Mouse (Mus musculus) liver, embryonic 18 days (tissue): ENCODE results near the gene Fam83e. TPM values are rescaled to one million over a fixed set of nuclear protein-coding genes. Genes with fewer than 3 reads are reported as not detected.

Source experiments
- polyA plus RNA-seq: library from polyadenylated mRNA; depleted of rRNA; stranded (reverse); fragments of >200 nt; gene quantifications from 2 replicates; pipeline ENCODE4 v1.2.3, GENCODE M21; 2012; rRNA removed

Fam83e gene
- polyA plus RNA-seq = 0.14 and 0.16 TPM in 2 replicates

GRCm38 (mm10) chr7:45720413-45721233, at the start of gene Fam83e:
Gene Fam83e, plus strand, starts transcription at chr7:45721212.

DNA sequence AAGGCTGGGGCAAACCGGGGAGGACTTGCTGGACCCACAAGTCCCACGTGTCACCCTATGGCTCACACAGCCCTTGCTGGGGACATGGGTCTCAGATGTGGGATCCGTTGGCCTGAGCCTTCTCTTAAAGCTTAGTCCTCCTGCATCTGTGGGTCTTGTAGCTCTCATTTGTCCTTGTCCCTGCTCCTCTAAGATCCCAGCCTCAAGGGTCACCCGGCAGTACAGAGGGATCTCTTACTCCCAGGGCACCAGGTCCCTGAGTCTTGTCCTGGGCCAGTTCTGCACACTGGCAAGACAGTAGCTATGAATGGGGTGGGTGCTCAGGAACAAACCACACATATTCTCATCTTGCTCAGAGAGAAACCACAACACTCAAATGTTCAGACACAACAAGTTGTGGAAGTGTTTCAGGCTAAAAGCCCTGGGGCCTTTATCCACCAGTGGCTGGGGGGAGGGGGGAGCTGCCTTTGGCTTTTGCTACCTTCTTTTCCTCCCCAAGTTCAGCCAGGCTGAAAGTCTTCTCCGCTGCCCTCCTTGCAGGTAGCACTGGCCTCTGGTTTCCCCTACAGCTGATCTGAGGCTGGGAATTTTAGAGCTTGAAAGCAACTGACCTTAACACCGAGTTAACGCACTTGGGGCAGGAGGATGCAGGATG, 37.5 kb upstream of the Fam83e start, which contains the start of gene Ntn5:
Gene Ntn5 (plus strand): TSS at position 627 of the 655 bp plus-strand sequence.

DNA sequence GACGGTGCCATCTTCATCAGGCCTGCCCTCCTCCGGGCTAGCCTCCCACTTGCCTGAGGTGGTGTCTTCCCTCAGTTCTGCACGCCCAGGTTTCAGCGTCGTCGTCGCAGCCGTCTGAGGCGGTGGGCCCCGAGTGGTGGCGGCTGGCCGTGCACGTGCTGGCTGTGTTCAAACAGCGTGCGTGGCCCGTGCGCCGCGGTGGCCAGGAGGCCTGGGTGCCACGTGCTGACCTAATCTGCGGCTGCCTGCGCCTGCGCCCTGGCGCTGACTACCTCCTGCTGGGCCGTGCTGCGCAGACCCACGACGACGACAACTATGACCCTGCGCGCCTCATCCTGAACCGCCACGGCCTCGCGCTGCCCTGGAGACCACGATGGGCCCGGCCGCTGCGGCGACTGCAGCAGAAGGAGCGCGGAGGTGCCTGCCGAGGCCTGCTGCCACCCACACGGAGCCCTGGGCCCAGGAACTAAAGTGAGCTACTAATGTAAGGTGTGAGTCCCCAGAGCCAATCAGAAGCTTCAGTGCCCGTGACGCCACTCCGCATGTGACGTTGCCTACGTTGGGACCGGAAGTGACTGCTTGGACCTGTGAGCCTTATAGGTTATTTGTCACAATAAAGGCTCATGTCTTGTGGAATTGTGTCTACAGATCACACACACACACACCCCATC, 27.0 kb upstream of the Fam83e start, which contains the start of gene Sec1:
Gene Sec1 (minus strand): TSS at position 482 of the 671 bp plus-strand sequence.

GRCm38 (mm10) chr7:45699523-45700141, 21.4 kb upstream of the Fam83e start, which contains the start of gene Car11:
Gene Car11, plus strand, starts transcription at chr7:45699843.

DNA sequence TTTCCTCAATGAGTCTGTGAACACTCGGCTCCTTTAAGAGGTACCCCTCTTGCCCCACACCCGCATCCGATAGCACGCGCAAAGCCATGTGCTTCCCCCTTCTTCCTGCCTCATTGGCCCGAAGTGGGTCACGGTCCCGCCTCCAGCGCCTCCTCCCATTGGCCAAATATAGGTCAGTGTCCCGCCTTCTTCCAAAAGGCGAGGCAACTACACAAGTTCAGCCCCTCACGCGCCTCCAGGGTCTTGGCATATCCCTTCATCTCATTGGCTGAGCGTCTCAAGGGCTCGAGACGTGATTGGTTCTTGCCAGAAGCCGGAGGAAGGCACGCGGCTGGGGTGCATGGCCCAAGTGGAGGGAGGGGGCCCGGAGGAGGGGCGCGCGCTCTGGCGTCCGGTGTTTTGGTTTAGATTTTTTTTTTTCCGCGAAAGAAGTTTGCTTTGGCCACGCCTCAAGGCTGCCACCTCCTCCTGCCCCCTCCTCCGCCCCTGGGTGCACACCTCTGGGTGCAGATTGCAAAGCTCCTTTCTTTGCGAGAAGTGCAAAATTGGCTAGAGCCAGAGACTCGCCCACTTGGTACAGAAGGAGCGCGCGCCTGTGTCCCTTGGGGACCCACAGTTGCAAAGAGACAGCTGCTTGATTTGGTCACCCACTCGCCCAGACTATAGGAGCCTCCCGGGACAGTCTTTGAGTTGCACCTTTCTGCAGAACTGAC, 16.1 kb upstream of the Fam83e start, which contains the start of gene Dbp:
Gene Dbp (plus strand): TSS at position 359 of the 713 bp plus-strand sequence.

GRCm38 (mm10) chr7:45715090-45715708, 5.8 kb upstream of the Fam83e start, which contains the start of gene Rpl18:
Gene Rpl18, plus strand, starts transcription at chr7:45715457.

DNA sequence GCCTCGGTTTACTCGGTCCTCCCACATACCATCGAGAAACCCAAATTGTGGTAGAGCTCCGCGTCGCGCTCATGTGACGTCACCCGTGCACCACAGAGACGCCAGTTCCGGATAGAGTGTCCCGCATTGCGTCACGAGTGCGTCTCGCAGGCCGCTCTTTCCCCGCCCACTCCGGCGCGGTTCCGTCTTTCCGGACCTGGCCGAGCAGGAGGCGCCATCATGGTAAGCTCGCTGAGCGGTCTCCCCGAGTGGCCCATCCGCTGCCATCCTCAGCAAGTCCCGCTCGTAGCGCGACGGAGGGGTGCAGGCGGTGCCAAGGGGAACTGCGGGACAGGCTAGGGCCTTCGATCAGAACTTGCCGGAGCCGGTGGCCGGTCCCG, 3.1 kb upstream of the Fam83e start, which contains the start of gene Sphk2:
Gene Sphk2 (minus strand): TSS at position 85 of the 380 bp plus-strand sequence.

DNA sequence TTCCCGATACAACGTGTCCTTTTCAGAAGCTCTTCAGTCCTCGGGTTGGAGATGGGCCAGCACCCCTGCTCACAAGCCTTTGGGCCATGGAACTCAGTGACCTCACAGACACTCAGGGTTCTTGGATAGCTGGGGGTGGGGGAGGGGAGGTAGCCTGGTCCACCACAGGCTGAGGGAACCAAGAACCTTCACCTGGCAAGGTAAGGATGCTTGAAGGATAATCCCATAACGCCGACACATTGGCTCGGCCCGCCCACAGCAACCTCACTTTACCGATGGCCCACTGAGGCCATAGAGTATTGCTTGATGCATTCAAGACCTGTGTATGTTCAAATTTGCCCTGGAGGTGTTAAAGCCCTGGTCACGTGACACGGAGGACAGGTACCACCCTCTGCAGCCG, 4.7 kb downstream of the Fam83e start, which contains the start of gene Spaca4:
Gene Spaca4 (minus strand): TSS at position 101 of the 400 bp plus-strand sequence.

Other genes starting within 250 kb of the Fam83e start
- gene Tulp2, start 239.3 kb upstream of the Fam83e start, polyA plus RNA-seq = 0.12 and 0.15 TPM in 2 replicates
- 0.12 TPM in 1 of 2 replicates, not detected in the other for gene Gm45808, start 234.4 kb upstream of the Fam83e start, polyA plus RNA-seq
- gene Dhdh, start 232.4 kb upstream of the Fam83e start, polyA plus RNA-seq = 5.7 and 6.5 TPM in 2 replicates
- 75.2 and 76.4 TPM in 2 replicates for gene Nucb1, start 210.8 kb upstream of the Fam83e start, polyA plus RNA-seq
- 79.7 and 101 TPM in 2 replicates for gene Ppp1r15a, start 194.9 kb upstream of the Fam83e start, polyA plus RNA-seq
- gene Plekha4, start 194.9 kb upstream of the Fam83e start, polyA plus RNA-seq = 1.2 and 1.7 TPM in 2 replicates
- gene Hsd17b14, start 166.3 kb upstream of the Fam83e start, polyA plus RNA-seq = 0.78 and 1.3 TPM in 2 replicates
- gene Bcat2, start 151.1 kb upstream of the Fam83e start, polyA plus RNA-seq = 41.1 and 45.0 TPM in 2 replicates
- gene Fgf21, start 105.7 kb upstream of the Fam83e start, polyA plus RNA-seq = 3.1 and 3.5 TPM in 2 replicates
- gene Fut1, start 103.9 kb upstream of the Fam83e start, polyA plus RNA-seq = 0.17 and 0.24 TPM in 2 replicates
- gene Izumo1, start 99.4 kb upstream of the Fam83e start, polyA plus RNA-seq = 0.09 and 0.12 TPM in 2 replicates
- gene Rasip1, start 93.7 kb upstream of the Fam83e start, polyA plus RNA-seq = 3.2 and 3.6 TPM in 2 replicates
- 0.50 TPM in 2 replicates for gene Mamstr, start 81.2 kb upstream of the Fam83e start, polyA plus RNA-seq
- 0.04 and 0.05 TPM in 2 replicates for gene Fut2, start 54.8 kb upstream of the Fam83e start, polyA plus RNA-seq
- gene Ntn5, start 37.2 kb upstream of the Fam83e start, polyA plus RNA-seq = 0.01 and 0.04 TPM in 2 replicates
- gene Sec1, start 26.8 kb upstream of the Fam83e start, polyA plus RNA-seq = 0.01 and 0.02 TPM in 2 replicates
- gene Car11, start 21.4 kb upstream of the Fam83e start, polyA plus RNA-seq = 0.48 and 0.74 TPM in 2 replicates
- 0.84 and 0.87 TPM in 2 replicates for gene Dbp, start 16.1 kb upstream of the Fam83e start, polyA plus RNA-seq
- 485 and 498 TPM in 2 replicates for gene Rpl18, start 5.8 kb upstream of the Fam83e start, polyA plus RNA-seq
- gene Sphk2, start 3.2 kb upstream of the Fam83e start, polyA plus RNA-seq = 9.6 and 10.4 TPM in 2 replicates
- gene Spaca4, start 4.6 kb downstream of the Fam83e start, polyA plus RNA-seq = not detected in 2 replicates
- 0.06 and 0.10 TPM in 2 replicates for gene Lmtk3, start 62.5 kb downstream of the Fam83e start, polyA plus RNA-seq
- 0.13 and 0.35 TPM in 2 replicates for gene Sult2b1, start 63.5 kb downstream of the Fam83e start, polyA plus RNA-seq
- 15.6 and 16.9 TPM in 2 replicates for gene Cyth2, start 93.4 kb downstream of the Fam83e start, polyA plus RNA-seq
- 0.07 and 0.11 TPM in 2 replicates for gene Kcnj14, start 103.6 kb downstream of the Fam83e start, polyA plus RNA-seq
- gene Grwd1, start 109.7 kb downstream of the Fam83e start, polyA plus RNA-seq = 8.0 and 8.4 TPM in 2 replicates
- 101 and 102 TPM in 2 replicates for gene Kdelr1, start 151.6 kb downstream of the Fam83e start, polyA plus RNA-seq
- 0.10 and 0.12 TPM in 2 replicates for gene Grin2d, start 157.2 kb downstream of the Fam83e start, polyA plus RNA-seq
- 0.16 and 0.32 TPM in 2 replicates for gene Syngr4, start 175.5 kb downstream of the Fam83e start, polyA plus RNA-seq
- gene Tmem143, start 175.7 kb downstream of the Fam83e start, polyA plus RNA-seq = 11.3 and 12.3 TPM in 2 replicates
- gene Emp3, start 200.2 kb downstream of the Fam83e start, polyA plus RNA-seq = 32.1 and 34.4 TPM in 2 replicates
- gene Ccdc114, start 202.9 kb downstream of the Fam83e start, polyA plus RNA-seq = 1.1 and 1.6 TPM in 2 replicates